Mouse (Mus musculus) small intestine, adult 2 months (tissue): Measurements from ENCODE around the gene Hnf4a. TPM values are rescaled to one million over a fixed set of nuclear protein-coding genes. Genes with fewer than 3 reads are reported as not detected.
A peak's percentile ranks its signal among the peaks of the same experiment; 100 is the strongest.

Experiments
- H3K27ac ChIP-seq: fragments of 200-500 bp; 2 replicates; pipeline ENCODE4 v1.5.1; 2012; ENCODE audit warnings: low read depth, low read length, control low read depth, inconsistent platforms; ENCODE audit not compliant: insufficient read depth
- H3K27me3 ChIP-seq: fragments of 200-500 bp; 2 replicates; pipeline ENCODE4 v1.6.1; 2012; ENCODE audit warnings: mild to moderate bottlenecking, moderate library complexity, low read length, inconsistent platforms; ENCODE audit not compliant: control insufficient read depth, insufficient read depth
- H3K36me3 ChIP-seq: fragments of 200-500 bp; 2 replicates; pipeline ENCODE4 v1.6.1; 2012; ENCODE audit warnings: mild to moderate bottlenecking, low read length, control low read depth, inconsistent platforms; ENCODE audit not compliant: control insufficient read depth, insufficient read depth
- H3K4me1 ChIP-seq: fragments of 200-500 bp; 2 replicates; pipeline ENCODE4 v1.6.1; 2012; ENCODE audit warnings: low read length, inconsistent platforms, mixed read lengths; ENCODE audit not compliant: control insufficient read depth, insufficient read depth, insufficient read length
- H3K4me3 ChIP-seq: fragments of 200-500 bp; 2 replicates; pipeline ENCODE4 v1.5.1; 2012; ENCODE audit warnings: low read depth, mild to moderate bottlenecking, control low read depth, inconsistent platforms, low read length, moderate library complexity
- CTCF ChIP-seq: fragments of 200-500 bp; IDR thresholded peaks from 2 replicates; pipeline ENCODE4 v1.5.1; 2012; ENCODE audit warnings: low read depth, mild to moderate bottlenecking, control low read depth, inconsistent platforms, low read length, moderate library complexity, mixed read lengths; ENCODE audit not compliant: insufficient replicate concordance, insufficient read length; ENCODE audit errors: extremely low read depth
- POLR2A ChIP-seq: fragments of 200-500 bp; IDR thresholded peaks from 2 replicates; pipeline ENCODE4 v1.6.1; 2012; ENCODE audit warnings: low read depth, mild to moderate bottlenecking, control low read depth, inconsistent platforms, low read length, moderate library complexity
- WGBS: fragments of 180-500 bp; shearing (Covaris S2); methylation state at CpG from one replicate; pipeline ENCODE4 v1.1.7; 2018; 5-methylcytosine and 5-hydroxymethylcytosine counted together
- polyA plus RNA-seq: library from polyadenylated mRNA; depleted of rRNA; stranded (reverse); fragments of >200 nt; gene quantifications from 2 replicates; pipeline ENCODE4 v1.2.3, GENCODE M21; 2012

Hnf4a gene
- polyA plus RNA-seq, 1 experiment: 397 TPM

DNA sequence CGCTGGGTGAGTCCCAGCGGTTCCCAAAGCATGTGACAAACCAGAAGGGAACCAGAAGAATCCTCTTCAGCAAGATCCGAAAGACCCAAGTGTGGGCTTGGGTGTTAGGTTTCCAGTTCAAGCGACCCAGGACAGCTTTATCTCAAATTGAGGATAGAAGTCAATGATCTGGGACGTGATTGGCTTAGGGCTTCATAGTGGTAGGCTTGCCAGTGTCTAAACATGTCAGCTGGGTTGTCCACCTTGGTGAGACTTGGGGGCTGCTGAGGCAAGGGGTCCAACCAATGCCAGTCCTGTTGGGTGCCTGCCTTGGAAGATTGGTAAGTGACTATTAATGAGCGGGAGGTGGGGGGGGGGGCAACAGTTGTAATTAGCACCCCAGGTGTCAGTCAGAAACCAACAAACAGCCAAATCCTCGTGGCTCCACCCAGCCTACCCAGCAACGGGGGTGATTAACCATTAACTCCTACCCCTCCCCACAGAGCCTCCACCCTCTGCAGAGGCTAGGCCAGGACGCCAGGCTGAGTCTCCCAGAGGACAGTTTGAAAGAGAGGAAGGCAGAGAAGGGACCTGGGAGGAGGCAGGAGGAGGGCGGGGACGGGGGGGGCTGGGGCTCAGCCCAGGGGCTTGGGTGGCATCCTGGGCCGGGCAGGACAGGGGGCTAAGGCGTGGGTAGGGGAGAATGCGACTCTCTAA lies 40.2 kb downstream of the Hnf4a start:
- WGBS: 25% methylated on average over 14 of the region's 14 CpGs
- H3K4me3 ChIP-seq: peak overlapping the region; percentile 70

DNA sequence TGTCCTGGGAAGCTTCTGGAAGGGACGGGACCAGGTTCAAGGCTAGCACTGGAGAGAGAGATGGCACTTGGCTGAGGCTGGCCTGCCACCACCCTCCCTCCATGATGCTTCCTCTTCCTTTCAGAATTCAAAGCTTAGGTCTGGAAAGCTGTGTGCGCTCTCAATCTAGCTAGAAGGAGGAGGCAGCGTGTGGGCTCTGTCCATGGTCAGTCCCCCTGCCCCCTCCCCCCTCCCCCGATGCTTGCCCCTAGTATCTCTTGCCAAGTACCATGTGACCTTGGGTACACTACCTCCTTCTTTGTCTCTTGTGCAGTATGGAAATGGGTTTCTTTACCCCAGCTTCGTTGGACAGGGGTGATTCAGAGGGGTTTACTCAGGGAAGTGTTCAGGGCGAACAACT lies 42.2 kb downstream of the Hnf4a start:
- 19% methylated on average over 6 of the region's 6 CpGs for WGBS
- Histone ChIP-seq H3K4me3 (peak overlapping the region; percentile 73), H3K36me3 (peaks cover 34% of the 10 kb centered on the region), H3K27me3 (no peaks in the 10 kb centered on the region), H3K27ac (peak overlapping the region; percentile 92), H3K4me1 (peaks cover 24% of the 10 kb centered on the region; the same call in 1 of the 2 replicates)
- TF ChIP-seq POLR2A (no peak), CTCF (no peak)

More for the DNA sequence above, 40.2 kb downstream of the Hnf4a start:
- H3K27me3 ChIP-seq: no peaks in the 10 kb centered on the region
- peaks cover 22% of the 10 kb centered on the region for H3K36me3 ChIP-seq
- H3K27ac ChIP-seq: peak overlapping the region; percentile 92
- TF ChIP-seq CTCF: no peak
- peak; percentile 95 for TF ChIP-seq POLR2A
- H3K4me1 ChIP-seq: peaks cover 18% of the 10 kb centered on the region

DNA sequence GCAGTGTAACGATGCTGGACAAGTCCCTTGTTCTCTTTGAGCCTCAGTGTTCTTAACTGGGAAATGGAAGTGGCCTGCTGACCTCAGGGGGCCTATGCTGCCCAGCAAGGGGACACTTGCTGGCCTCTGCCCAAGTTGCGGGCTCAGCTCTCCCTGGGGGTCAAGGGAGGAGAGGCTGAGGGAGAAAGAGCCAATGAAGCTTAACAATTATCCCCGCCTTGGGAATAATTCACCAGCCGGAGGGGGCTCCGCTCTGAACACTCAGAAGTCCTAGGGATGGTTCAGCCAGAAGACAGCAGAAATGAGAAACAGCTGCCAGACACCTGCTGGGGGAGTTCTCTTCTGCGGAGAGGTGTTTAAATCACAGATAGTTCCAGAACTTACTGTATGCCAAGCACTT lies 43.2 kb downstream of the Hnf4a start:
- Histone ChIP-seq H3K36me3 (peaks cover 44% of the 10 kb centered on the region), H3K27ac (peak overlapping the region; percentile 92), H3K4me1 (peaks cover 24% of the 10 kb centered on the region; the same call in 1 of the 2 replicates), H3K27me3 (no peaks in the 10 kb centered on the region), H3K4me3 (peak overlapping the region; percentile 73)
- TF ChIP-seq POLR2A: no peak; the same call in 1 of the 2 replicates
- TF ChIP-seq CTCF: no peak
- 20% methylated on average over 6 of the region's 6 CpGs for WGBS

DNA sequence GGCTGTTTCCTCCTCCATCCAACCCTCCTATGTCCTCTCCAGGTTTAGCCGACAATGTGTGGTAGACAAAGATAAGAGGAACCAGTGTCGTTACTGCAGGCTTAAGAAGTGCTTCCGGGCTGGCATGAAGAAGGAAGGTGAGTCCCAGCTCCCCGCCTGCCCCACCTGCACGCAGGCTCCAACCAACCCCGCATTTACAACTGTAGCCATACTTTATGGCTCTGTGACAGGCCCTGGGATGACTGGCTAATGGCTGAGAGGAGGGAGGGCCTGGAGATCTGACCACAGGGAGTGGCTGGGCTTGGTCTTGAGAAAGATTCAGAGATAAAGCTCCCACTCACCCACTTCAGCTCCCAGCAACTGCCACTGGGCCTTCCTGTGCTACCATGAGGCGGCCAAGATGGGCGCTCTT lies 45.9 kb downstream of the Hnf4a start:
- Histone ChIP-seq H3K27me3 (no peaks in the 10 kb centered on the region), H3K36me3 (peaks cover 68% of the 10 kb centered on the region), H3K4me1 (peaks cover 25% of the 10 kb centered on the region; the same call in 1 of the 2 replicates), H3K4me3 (no peak overlapping the region), H3K27ac (peak overlapping the region; percentile 91)
- no peak for TF ChIP-seq CTCF
- peak; percentile 32; the same call in 1 of the 2 replicates for TF ChIP-seq POLR2A
- 13% methylated on average over 8 of the region's 8 CpGs for WGBS

DNA sequence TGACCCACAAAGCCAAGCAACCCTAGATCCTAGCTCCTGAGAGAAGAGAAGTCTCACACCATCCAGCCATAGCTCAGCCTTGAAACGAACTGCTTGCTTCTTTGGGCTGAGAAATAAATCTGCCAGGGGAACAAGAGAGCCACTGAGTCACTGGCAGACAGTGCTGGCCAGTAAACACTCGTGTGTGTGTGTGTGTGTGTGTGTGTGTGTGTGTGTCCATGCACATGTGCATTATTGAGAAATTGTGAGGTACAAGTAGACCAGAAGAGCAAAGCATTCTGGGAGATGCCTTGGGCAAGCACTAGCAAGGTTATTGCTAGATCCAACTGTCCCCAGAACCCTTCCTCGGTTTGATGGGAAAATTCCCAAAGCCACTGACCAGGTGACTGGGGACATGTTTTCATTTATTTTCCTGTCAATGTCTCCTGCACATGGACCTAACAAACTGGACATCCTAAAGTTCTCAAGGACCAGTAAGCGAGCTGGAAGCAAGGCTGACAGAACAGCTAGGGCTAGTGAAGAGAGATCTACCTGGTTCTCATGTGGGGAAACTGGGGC lies 47.9 kb downstream of the Hnf4a start:
- Histone ChIP-seq H3K27me3 (no peaks in the 10 kb centered on the region), H3K4me1 (peaks cover 28% of the 10 kb centered on the region), H3K4me3 (no peak overlapping the region), H3K36me3 (peaks cover 84% of the 10 kb centered on the region), H3K27ac (peak overlapping the region; percentile 17)
- no peak for TF ChIP-seq POLR2A
- no peak for TF ChIP-seq CTCF
- 45% methylated on average over 4 of the region's 4 CpGs for WGBS

DNA sequence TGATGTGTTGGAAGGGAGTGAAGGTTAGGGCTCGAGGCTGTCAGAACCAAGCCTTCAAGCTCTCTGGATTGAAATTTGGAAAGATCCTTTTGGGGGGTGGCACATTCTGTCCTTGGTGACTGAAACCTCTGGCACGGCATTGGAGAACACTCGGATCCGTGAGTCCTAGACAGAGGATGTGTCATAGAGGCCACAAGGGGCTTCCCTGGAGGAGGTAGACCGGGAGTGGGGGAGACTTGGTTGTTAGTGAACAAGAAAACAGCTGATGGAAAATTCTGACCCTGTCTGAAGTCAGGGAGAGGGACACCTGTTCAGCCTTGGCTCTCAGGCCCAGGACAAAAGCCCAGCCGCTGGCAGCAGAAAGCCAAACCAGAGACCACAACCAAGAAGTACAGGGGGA lies 48.4 kb downstream of the Hnf4a start:
- peak overlapping the region; percentile 17 for H3K27ac ChIP-seq

DNA sequence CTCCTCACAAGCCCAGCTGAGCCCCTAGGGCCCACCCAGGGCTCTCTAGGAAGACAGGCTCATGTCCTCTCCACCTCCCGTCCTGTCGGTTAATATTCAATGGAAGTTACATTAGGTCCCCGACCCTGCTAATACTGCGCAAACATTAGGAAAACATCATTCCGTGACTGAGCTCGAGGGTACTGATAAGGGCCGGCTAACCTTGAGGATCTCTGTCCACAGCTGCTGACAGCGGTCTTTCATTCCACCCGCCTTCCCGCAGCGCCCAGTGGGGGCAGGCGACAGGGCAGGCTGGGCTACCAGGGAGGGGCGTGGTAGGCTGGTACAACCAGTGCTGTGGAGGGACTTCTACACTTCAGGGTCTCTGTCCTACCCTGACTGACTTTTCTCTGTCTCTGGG lies 48.8 kb downstream of the Hnf4a start:
- no peak for TF ChIP-seq POLR2A
- TF ChIP-seq CTCF: no peak
- H3K27me3 ChIP-seq: no peaks in the 10 kb centered on the region
- H3K36me3 ChIP-seq: peaks cover 87% of the 10 kb centered on the region
- WGBS: 26% methylated on average over 13 of the region's 13 CpGs
- H3K4me1 ChIP-seq: peaks cover 28% of the 10 kb centered on the region
- H3K27ac ChIP-seq: peak overlapping the region; percentile 17
- no peak overlapping the region for H3K4me3 ChIP-seq

More for the DNA sequence above, 48.4 kb downstream of the Hnf4a start:
- no peak for TF ChIP-seq POLR2A
- TF ChIP-seq CTCF: no peak
- peaks cover 85% of the 10 kb centered on the region for H3K36me3 ChIP-seq
- 52% methylated on average over 6 of the region's 6 CpGs for WGBS
- H3K4me1 ChIP-seq: peaks cover 28% of the 10 kb centered on the region
- H3K4me3 ChIP-seq: no peak overlapping the region
- no peaks in the 10 kb centered on the region for H3K27me3 ChIP-seq
